Mouse (Mus musculus): ENCODE measurements at regions not wholly inside any gene's neighbourhood (a gene's known extent, or its start where the extent isn't known, plus 50 kb on each side); places are given as distances from the start of the nearest gene placed in this dataset.
"Not testable (repeated sequence)": the region's sequence is repeated elsewhere in the genome, so short reads cannot be mapped to it uniquely, and the experiment has no call there.

GRCm38 (mm10) chr11:16619736-16620135 lies 111.5 kb upstream of the Sec61g start:
- Histone ChIP-seq H3K9me3 (ENCODE audit: low read depth, low read length) (no peaks in the 10 kb centered on the region), H3K4me3 (ENCODE audit: low read depth, low read length) (no peak overlapping the region), H3K4me1 (ENCODE audit: insufficient read depth) (no peaks in the 10 kb centered on the region), H3K4me2 (no peak overlapping the region), H3K9ac (no peak overlapping the region), H3K36me3 (ENCODE audit: insufficient read depth) (no peaks in the 10 kb centered on the region), H3K27ac (ENCODE audit: low read depth) (no peak overlapping the region), H3K27me3 (ENCODE audit: insufficient read depth, low read length) (no peaks in the 10 kb centered on the region)
- ATAC-seq (ENCODE audit: insufficient read depth) (no peak), DNase-seq (no peak)
- TF ChIP-seq CTCF (IDR thresholded peaks at IDR 0.05; ENCODE audit: low read depth) = no peak
- WGBS = 77% methylated on average over 1 of the region's 1 CpGs

GRCm38 (mm10) chr11:16623694-16624093 lies 115.4 kb upstream of the Sec61g start:
- no peak overlapping the region for H3K4me2 ChIP-seq
- WGBS = 66% methylated on average over 2 of the region's 2 CpGs
- DNase-seq = no peak
- H3K9me3 ChIP-seq (ENCODE audit: low read depth, low read length) = no peaks in the 10 kb centered on the region
- H3K4me1 ChIP-seq (ENCODE audit: insufficient read depth) = no peaks in the 10 kb centered on the region
- no peak for TF ChIP-seq CTCF (IDR thresholded peaks at IDR 0.05; ENCODE audit: low read depth)
- H3K9ac ChIP-seq = no peak overlapping the region
- no peaks in the 10 kb centered on the region for H3K27me3 ChIP-seq (ENCODE audit: insufficient read depth, low read length)
- H3K36me3 ChIP-seq (ENCODE audit: insufficient read depth) = no peaks in the 10 kb centered on the region
- H3K27ac ChIP-seq (ENCODE audit: low read depth) = no peak overlapping the region
- no peak overlapping the region for H3K4me3 ChIP-seq (ENCODE audit: low read depth, low read length)
- ATAC-seq (ENCODE audit: insufficient read depth) = no peak

GRCm38 (mm10) chr11:16627294-16628085 lies 119.2 kb upstream of the Sec61g start:
- DNase-seq = no peak
- Histone ChIP-seq H3K27ac (ENCODE audit: low read depth) (no peak overlapping the region), H3K4me2 (no peak overlapping the region), H3K27me3 (ENCODE audit: insufficient read depth, low read length) (no peaks in the 10 kb centered on the region), H3K4me3 (ENCODE audit: low read depth, low read length) (no peak overlapping the region), H3K4me1 (ENCODE audit: insufficient read depth) (no peaks in the 10 kb centered on the region), H3K36me3 (ENCODE audit: insufficient read depth) (no peaks in the 10 kb centered on the region), H3K9ac (no peak overlapping the region), H3K9me3 (ENCODE audit: low read depth, low read length) (no peaks in the 10 kb centered on the region)
- no peak for TF ChIP-seq CTCF (IDR thresholded peaks at IDR 0.05; ENCODE audit: low read depth)
- ATAC-seq (ENCODE audit: insufficient read depth) = no peak
- WGBS = 67% methylated on average over 7 of the region's 7 CpGs

- 16% methylated on average over 1 of the region's 1 CpGs for WGBS
These were observed 121.3 kb upstream of the Sec61g start for GRCm38 (mm10) chr11:16629410-16630129.

GRCm38 (mm10) chr11:16635796-16636195 lies 116.2 kb upstream of the Egfr start:
- H3K27ac ChIP-seq (ENCODE audit: low read depth); H3K4me1 ChIP-seq (ENCODE audit: insufficient read depth); DNase-seq; H3K4me3 ChIP-seq (ENCODE audit: low read depth, low read length); H3K9me3 ChIP-seq (ENCODE audit: low read depth, low read length); ATAC-seq (ENCODE audit: insufficient read depth); H3K36me3 ChIP-seq (ENCODE audit: insufficient read depth); H3K4me2 ChIP-seq; H3K27me3 ChIP-seq (ENCODE audit: insufficient read depth, low read length); H3K9ac ChIP-seq: not testable (repeated sequence)
- WGBS = 94% methylated on average over 11 of the region's 11 CpGs

More at GRCm38 (mm10) chr11:16629410-16630129, 121.3 kb upstream of the Sec61g start:
- no peak overlapping the region for H3K4me2 ChIP-seq
- H3K27ac ChIP-seq (ENCODE audit: low read depth) = no peak overlapping the region
- H3K9me3 ChIP-seq (ENCODE audit: low read depth, low read length) = no peaks in the 10 kb centered on the region
- H3K9ac ChIP-seq = no peak overlapping the region
- no peak for ATAC-seq (ENCODE audit: insufficient read depth)
- H3K36me3 ChIP-seq (ENCODE audit: insufficient read depth) = no peaks in the 10 kb centered on the region
- no peak overlapping the region for H3K4me3 ChIP-seq (ENCODE audit: low read depth, low read length)
- no peak for TF ChIP-seq CTCF (IDR thresholded peaks at IDR 0.05; ENCODE audit: low read depth)
- DNase-seq = no peak
- no peaks in the 10 kb centered on the region for H3K4me1 ChIP-seq (ENCODE audit: insufficient read depth)
- H3K27me3 ChIP-seq (ENCODE audit: insufficient read depth, low read length) = no peaks in the 10 kb centered on the region

GRCm38 (mm10) chr11:16637679-16638078 lies 114.3 kb upstream of the Egfr start:
- H3K9ac ChIP-seq = no peak overlapping the region

GRCm38 (mm10) chr11:16638349-16638748 lies 113.7 kb upstream of the Egfr start:
- no peak overlapping the region for H3K9ac ChIP-seq
- no peak for TF ChIP-seq CTCF (IDR thresholded peaks at IDR 0.05; ENCODE audit: low read depth)
- WGBS = 78% methylated on average over 4 of the region's 4 CpGs
- no peak overlapping the region for H3K4me3 ChIP-seq (ENCODE audit: low read depth, low read length)
- no peaks in the 10 kb centered on the region for H3K36me3 ChIP-seq (ENCODE audit: insufficient read depth)
- H3K4me1 ChIP-seq (ENCODE audit: insufficient read depth) = no peaks in the 10 kb centered on the region
- H3K4me2 ChIP-seq = no peak overlapping the region
- H3K27ac ChIP-seq (ENCODE audit: low read depth) = no peak overlapping the region
- H3K27me3 ChIP-seq (ENCODE audit: insufficient read depth, low read length) = no peaks in the 10 kb centered on the region
- DNase-seq (no peak), ATAC-seq (ENCODE audit: insufficient read depth) (no peak)
- H3K9me3 ChIP-seq (ENCODE audit: low read depth, low read length) = no peaks in the 10 kb centered on the region

More at GRCm38 (mm10) chr11:16637679-16638078, 114.3 kb upstream of the Egfr start:
- Histone ChIP-seq H3K27me3 (ENCODE audit: insufficient read depth, low read length) (no peaks in the 10 kb centered on the region), H3K4me2 (no peak overlapping the region), H3K4me1 (ENCODE audit: insufficient read depth) (no peaks in the 10 kb centered on the region), H3K36me3 (ENCODE audit: insufficient read depth) (no peaks in the 10 kb centered on the region), H3K27ac (ENCODE audit: low read depth) (no peak overlapping the region), H3K4me3 (ENCODE audit: low read depth, low read length) (no peak overlapping the region), H3K9me3 (ENCODE audit: low read depth, low read length) (no peaks in the 10 kb centered on the region)
- ATAC-seq (ENCODE audit: insufficient read depth) (no peak), DNase-seq (no peak)
- TF ChIP-seq CTCF (IDR thresholded peaks at IDR 0.05; ENCODE audit: low read depth) = no peak
- WGBS = 77% methylated on average over 2 of the region's 2 CpGs

Data from lung, embryonic 14.5 days (tissue).